Mouse (Mus musculus) kidney, adult 2 months (tissue): ENCODE data around the gene Gm21985.

Experiments used
- CTCF ChIP-seq: fragments of 200-500 bp; conservative IDR thresholded peaks from 2 replicates; pipeline ENCODE4 v1.5.1; 2011; ENCODE audit warnings: low read depth, mild to moderate bottlenecking, control low read depth, low read length, moderate library complexity, mixed read lengths; ENCODE audit not compliant: insufficient read depth, insufficient read length
- POLR2A ChIP-seq: fragments of 200-500 bp; IDR thresholded peaks from one replicate; pipeline ENCODE4 v1.6.1; 2011; ENCODE audit warnings: low read depth, low read length, control low read depth

GRCm38 (mm10) chr2:112353685-112354455 lies 87.8 kb downstream of the Gm21985 start:
- no peak for TF ChIP-seq POLR2A
- TF ChIP-seq CTCF = no peak
